In genomic region chr1:36070740-36071139, GRCm38 (mm10) we compare ENCODE assay signal across 8 mouse cellular contexts. TPM values are rescaled to one million over a fixed set of nuclear protein-coding genes. Genes with fewer than 3 reads are reported as not detected.
DNase-seq lines count a peak whose midpoint lies in the region; ATAC-seq and TF ChIP-seq lines count a peak whose summit lies in the region.

No protein-coding gene starts in this region.

- WGBS in heart, embryonic 15.5 days, result 60% methylated on average over 3 of the region's 3 CpGs
- WGBS in hindbrain, embryonic 10.5 days, result 52% methylated on average over 3 of the region's 3 CpGs
- WGBS in liver, postnatal 0 days (ENCODE audit: insufficient replicate concordance), result 39% methylated on average over 2 of the region's 3 CpGs

- ATAC-seq in heart, embryonic 15.5 days (replicated peaks; ENCODE audit: insufficient number of reproducible peaks, insufficient read depth, low FRiP score, low read depth), result no peak
- ATAC-seq in G1E (ENCODE audit: extremely low read depth, insufficient number of reproducible peaks, low FRiP score, poor library complexity, severe bottlenecking), result no peak
- ATAC-seq in liver, postnatal 0 days, result no peak

- DNase-seq in heart, adult 8-10 months (ENCODE audit: low spot score), result no peak
- DNase-seq in G1E (ENCODE audit: low spot score), result no peak
- no peak for DNase-seq in hindbrain, embryonic 10.5 days (ENCODE audit: low spot score)
- peak; percentile 34 for DNase-seq in liver, postnatal 0 days
- DNase-seq in adrenal gland, postnatal 4 days (ENCODE audit: low spot score in 2 of 2), result no peak
- DNase-seq in right cerebral cortex, postnatal 14 days, result no peak
- DNase-seq in gastrocnemius, adult 18-20 months (ENCODE audit: low spot score), result no peak

- H3K9me3 ChIP-seq in heart, embryonic 15.5 days (replicated peaks), result no peaks in the 10 kb centered on the region
- no peaks in the 10 kb centered on the region for H3K9me3 ChIP-seq in G1E (replicated peaks)
- no peaks in the 10 kb centered on the region for H3K9me3 ChIP-seq in hindbrain, embryonic 10.5 days
- H3K9me3 ChIP-seq in liver, postnatal 0 days (ENCODE audit: low read length), result no peaks in the 10 kb centered on the region

- TF ChIP-seq CTCF in G1E (IDR thresholded peaks at IDR 0.05; ENCODE audit: low read depth, low read length), result no peak
- no peak for TF ChIP-seq CTCF in liver, postnatal 0 days (IDR thresholded peaks at IDR 0.05; ENCODE audit: low read depth)

- peak overlapping the region; percentile 94 for H3K4me3 ChIP-seq in heart, embryonic 15.5 days
- H3K4me3 ChIP-seq in G1E (ENCODE audit: low read depth, low read length), result peak overlapping the region; percentile 77
- peak overlapping the region; percentile 61 for H3K4me3 ChIP-seq in hindbrain, embryonic 10.5 days
- H3K4me3 ChIP-seq in liver, postnatal 0 days (ENCODE audit: low read depth, low read length), result peak overlapping the region; percentile 93

- peak overlapping the region; percentile 97 for H3K4me2 ChIP-seq in heart, embryonic 15.5 days
- H3K4me2 ChIP-seq in liver, postnatal 0 days (ENCODE audit: low read depth, low read length), result peak overlapping the region; percentile 91

- H3K27ac ChIP-seq in heart, embryonic 15.5 days, result no peak overlapping the region
- H3K27ac ChIP-seq in hindbrain, embryonic 10.5 days, result peak overlapping the region; percentile 91; the same call in 1 of the 2 replicates
- H3K27ac ChIP-seq in liver, postnatal 0 days (ENCODE audit: low read depth), result peak overlapping the region; percentile 90

- no peak for TF ChIP-seq EP300 in liver, postnatal 0 days (IDR thresholded peaks at IDR 0.05; ENCODE audit: low read depth)

- H3K4me1 ChIP-seq in heart, embryonic 15.5 days (replicated peaks), result peaks cover 73% of the 10 kb centered on the region
- peaks cover 87% of the 10 kb centered on the region for H3K4me1 ChIP-seq in G1E (ENCODE audit: insufficient read depth, low read depth, low read length)
- H3K4me1 ChIP-seq in hindbrain, embryonic 10.5 days (replicated peaks), result peaks cover 79% of the 10 kb centered on the region
- peaks cover 64% of the 10 kb centered on the region for H3K4me1 ChIP-seq in liver, postnatal 0 days (ENCODE audit: insufficient read depth)

- no peaks in the 10 kb centered on the region for H3K36me3 ChIP-seq in heart, embryonic 15.5 days
- peaks cover 65% of the 10 kb centered on the region for H3K36me3 ChIP-seq in G1E (replicated peaks)
- H3K36me3 ChIP-seq in hindbrain, embryonic 10.5 days, result peaks cover 49% of the 10 kb centered on the region
- peaks cover 36% of the 10 kb centered on the region for H3K36me3 ChIP-seq in liver, postnatal 0 days (replicated peaks; ENCODE audit: insufficient read depth, low read length)

- no peaks in the 10 kb centered on the region for H3K27me3 ChIP-seq in heart, embryonic 15.5 days
- no peaks in the 10 kb centered on the region for H3K27me3 ChIP-seq in G1E (ENCODE audit: insufficient read depth, low read length)
- peaks cover 18% of the 10 kb centered on the region for H3K27me3 ChIP-seq in hindbrain, embryonic 10.5 days (ENCODE audit: insufficient read depth, poor library complexity, severe bottlenecking)
- H3K27me3 ChIP-seq in liver, postnatal 0 days (ENCODE audit: insufficient read depth, low read length), result no peaks in the 10 kb centered on the region

- peak overlapping the region; percentile 24; the same call in 1 of the 2 replicates for H3K9ac ChIP-seq in heart, embryonic 15.5 days
- H3K9ac ChIP-seq in liver, postnatal 0 days (replicated peaks), result peak overlapping the region; percentile 91

RNA-seq across cellular contexts. Expression of gene Hs6st1, which starts 2.5 kb away (rescaled TPM):
- 8.0 and 12.5 TPM in 2 replicates for polyA plus RNA-seq in heart, embryonic 15.5 days (2015; fragmentation: Nextera tagmentation; extraction: Ambion mirVana)
- total RNA-seq in heart, adult 8-10 months (2022), result 10 to 100 TPM; 20.3 to 24.4 (median 21.2) TPM
- total RNA-seq in G1E (2014; fragmentation: Nextera tagmentation) (62.9 and 66.0 TPM in 2 replicates), G1E (2017) (29.3 and 32.2 TPM in 2 replicates)
- polyA plus RNA-seq in G1E (2012), result 49.9 and 54.9 TPM in 2 replicates
- polyA plus RNA-seq in hindbrain, embryonic 10.5 days (2016; fragmentation: Nextera tagmentation; extraction: Ambion mirVana), result 5.2 and 6.2 TPM in 2 replicates
- polyA plus RNA-seq in liver, postnatal 0 days (2015; fragmentation: Nextera tagmentation; extraction: Ambion mirVana), result 12.8 and 13.3 TPM in 2 replicates
- total RNA-seq in adrenal gland, postnatal 4 days (2021), result 10 to 100 TPM; 79.2 to 89.3 TPM
- 10 to 100 TPM; 19.7 to 22.0 TPM for total RNA-seq in gastrocnemius, adult 18-20 months (2021)
